8 mouse cellular contexts compared by ENCODE assay signal in genomic region chr3:143100810-143101645, GRCm38 (mm10).
DNase-seq lines count a peak whose midpoint lies in the region; ATAC-seq and TF ChIP-seq lines count a peak whose summit lies in the region.

No protein-coding gene starts in this region.

- H3K4me2 ChIP-seq in hindbrain, embryonic 12.5 days (replicated peaks): peak overlapping the region; percentile 70
- peak overlapping the region; percentile 44 for H3K4me2 ChIP-seq in liver, embryonic 14.5 days (ENCODE audit: low read depth)

- H3K27ac ChIP-seq in cerebellum, adult 2 months (ENCODE audit: insufficient read depth, low read length): no peak overlapping the region
- H3K27ac ChIP-seq in thymus, adult 2 months (ENCODE audit: control insufficient read depth, insufficient read depth, low read length): no peak overlapping the region
- peak overlapping the region; percentile 85 for H3K27ac ChIP-seq in hindbrain, embryonic 12.5 days
- no peak overlapping the region for H3K27ac ChIP-seq in liver, embryonic 14.5 days
- no peak overlapping the region for H3K27ac ChIP-seq in olfactory bulb, adult 2 months (ENCODE audit: insufficient read depth, low read depth, low read length)

- WGBS in cerebellum, adult 2 months: 3% methylated on average over 59 of the region's 59 CpGs
- 5% methylated on average over 59 of the region's 59 CpGs for WGBS in thymus, adult 2 months
- WGBS in hindbrain, embryonic 12.5 days: 3% methylated on average over 53 of the region's 59 CpGs
- 3% methylated on average over 57 of the region's 59 CpGs for WGBS in liver, embryonic 14.5 days (ENCODE audit: insufficient replicate concordance)
- WGBS in olfactory bulb, adult 2 months: 3% methylated on average over 58 of the region's 59 CpGs

- H3K9me3 ChIP-seq in hindbrain, embryonic 12.5 days (replicated peaks): no peaks in the 10 kb centered on the region
- no peaks in the 10 kb centered on the region for H3K9me3 ChIP-seq in liver, embryonic 14.5 days (ENCODE audit: control insufficient read depth, low read length)

- H3K27me3 ChIP-seq in cerebellum, adult 2 months (ENCODE audit: control insufficient read depth, insufficient read depth, low read length): no peaks in the 10 kb centered on the region; the same call in 1 of the 2 replicates
- peaks cover 8% of the 10 kb centered on the region for H3K27me3 ChIP-seq in thymus, adult 2 months (ENCODE audit: control insufficient read depth, insufficient read depth, low read length)
- no peaks in the 10 kb centered on the region for H3K27me3 ChIP-seq in hindbrain, embryonic 12.5 days
- peaks cover 21% of the 10 kb centered on the region for H3K27me3 ChIP-seq in liver, embryonic 14.5 days (ENCODE audit: control insufficient read depth, insufficient read depth, low read length)

- intact Hi-C loops in gastrocnemius, postnatal 14 days (cut with DNase I; ENCODE audit: low total_unique reads): no loop called here

- H3K9ac ChIP-seq in hindbrain, embryonic 12.5 days: peak overlapping the region; percentile 68
- no peak overlapping the region for H3K9ac ChIP-seq in liver, embryonic 14.5 days (replicated peaks)

- no peaks in the 10 kb centered on the region for H3K4me1 ChIP-seq in cerebellum, adult 2 months (ENCODE audit: control insufficient read depth, insufficient read depth, low read length)
- no peaks in the 10 kb centered on the region for H3K4me1 ChIP-seq in thymus, adult 2 months (replicated peaks; ENCODE audit: control insufficient read depth, insufficient read depth, low read length)
- peaks cover 7% of the 10 kb centered on the region for H3K4me1 ChIP-seq in hindbrain, embryonic 12.5 days
- H3K4me1 ChIP-seq in liver, embryonic 14.5 days (replicated peaks; ENCODE audit: control insufficient read depth in 2 of 2, insufficient read depth in 2 of 2, low read length in 1 of 2): no peaks in the 10 kb centered on the region
- H3K4me1 ChIP-seq in olfactory bulb, adult 2 months (ENCODE audit: control insufficient read depth, insufficient read depth, low read length): no peaks in the 10 kb centered on the region

- peak; percentile 13 to 14 for DNase-seq in cerebellum, adult 2 months
- peak; percentile 25 for DNase-seq in thymus, postnatal 4 days
- DNase-seq in thymus, adult 2 months: no peak
- no peak for DNase-seq in liver, embryonic 14.5 days (ENCODE audit: low read depth in 3 of 3, low spot score in 3 of 3)
- DNase-seq in gastrocnemius, postnatal 14 days: no peak

- H3K4me3 ChIP-seq in cerebellum, adult 2 months (replicated peaks; ENCODE audit: insufficient read depth, low read depth, low read length): peak overlapping the region; percentile 62
- no peak overlapping the region for H3K4me3 ChIP-seq in thymus, adult 2 months (ENCODE audit: control insufficient read depth, insufficient read depth, low read length)
- peak overlapping the region; percentile 44 for H3K4me3 ChIP-seq in hindbrain, embryonic 12.5 days
- peak overlapping the region; percentile 17 to 31; a peak in 2 of 4 replicates for H3K4me3 ChIP-seq in liver, embryonic 14.5 days (ENCODE audit: insufficient read depth in 1 of 2, low read depth in 2 of 2, low read length in 2 of 2)
- H3K4me3 ChIP-seq in olfactory bulb, adult 2 months (ENCODE audit: insufficient read depth, low read depth, low read length): peak overlapping the region; percentile 51

- H3K36me3 ChIP-seq in thymus, adult 2 months (ENCODE audit: control insufficient read depth, insufficient read depth, low read length): no peaks in the 10 kb centered on the region
- no peaks in the 10 kb centered on the region for H3K36me3 ChIP-seq in hindbrain, embryonic 12.5 days
- no peaks in the 10 kb centered on the region for H3K36me3 ChIP-seq in liver, embryonic 14.5 days (replicated peaks; ENCODE audit: control insufficient read depth, insufficient read depth, low read depth)

- TF ChIP-seq EP300 in liver, embryonic 14.5 days (IDR thresholded peaks at IDR 0.05; ENCODE audit: low read depth): no peak

- no peak for ATAC-seq in cerebellum, adult (ENCODE audit: insufficient number of reproducible peaks, low FRiP score, low TSS enrichment)
- ATAC-seq in hindbrain, embryonic 12.5 days (ENCODE audit: low FRiP score): peak; percentile 81
- no peak for ATAC-seq in liver, embryonic 14.5 days (ENCODE audit: insufficient read depth)

- TF ChIP-seq POLR2A in cerebellum, adult 2 months (IDR thresholded peaks at IDR 0.05; ENCODE audit: borderline replicate concordance, insufficient read depth, low read length): no peak
- no peak for TF ChIP-seq POLR2A in thymus, adult 2 months (IDR thresholded peaks at IDR 0.05; ENCODE audit: control insufficient read depth, extremely low read depth, insufficient read depth, low read length, poor library complexity)
- TF ChIP-seq POLR2A in olfactory bulb, adult 2 months (IDR thresholded peaks at IDR 0.05; ENCODE audit: insufficient read depth, low read depth, low read length): no peak

- TF ChIP-seq CTCF in cerebellum, adult 2 months (IDR thresholded peaks at IDR 0.05; ENCODE audit: borderline replicate concordance, insufficient read depth, low read depth, low read length): no peak
- no peak for TF ChIP-seq CTCF in thymus, adult 2 months (IDR thresholded peaks at IDR 0.05; ENCODE audit: borderline replicate concordance, control insufficient read depth, extremely low read depth, insufficient read depth, low read length, poor library complexity)
- no peak for TF ChIP-seq CTCF in liver, embryonic 14.5 days (IDR thresholded peaks at IDR 0.05; ENCODE audit: low read depth)
- TF ChIP-seq CTCF in olfactory bulb, adult 2 months (IDR thresholded peaks at IDR 0.05; ENCODE audit: insufficient read depth, low read depth, low read length): no peak

Comparison
In these comparisons a context has a peak if more than half of its experiments do, and no peak if none do; other contexts are left out.
1. DNase-seq: peak in cerebellum, adult 2 months (2 of 2) and thymus, postnatal 4 days (single experiment); none in thymus, adult 2 months (single experiment), liver, embryonic 14.5 days (0 of 3) and gastrocnemius, postnatal 14 days (single experiment).